Mouse (Mus musculus) hindbrain, embryonic 15.5 days (tissue): Measurements from ENCODE around the gene Gm49368. TPM values are rescaled to one million over a fixed set of nuclear protein-coding genes. Genes with fewer than 3 reads are reported as not detected.
"Not testable (repeated sequence)": the region's sequence is repeated elsewhere in the genome, so short reads cannot be mapped to it uniquely, and the experiment has no call there.

Experiments
- ATAC-seq: fragments of 200-750 bp; cut with Nextera tagmentation; 2 replicates; pipeline ENCODE4 v1.8.0; 2017; ENCODE audit warnings: low read depth, moderate number of reproducible peaks, moderate TSS enrichment; ENCODE audit not compliant: low FRiP score
- H3K27ac ChIP-seq: fragments of 300-500 bp; sonication (generic); replicated peaks from 2 replicates; pipeline ENCODE4 v1.5.1; 2015; ENCODE audit warnings: mild to moderate bottlenecking, inconsistent platforms
- H3K27me3 ChIP-seq: fragments of 300-500 bp; sonication (generic); 2 replicates; pipeline ENCODE4 v1.6.1; 2015; ENCODE audit warnings: control low read depth, inconsistent platforms
- H3K36me3 ChIP-seq: fragments of 300-500 bp; sonication (generic); 2 replicates; pipeline ENCODE4 v1.6.1; 2015; ENCODE audit warnings: control low read depth, inconsistent platforms
- H3K4me1 ChIP-seq: fragments of 300-500 bp; sonication (generic); replicated peaks from 2 replicates; pipeline ENCODE4 v1.6.1; 2015; ENCODE audit warnings: control low read depth, inconsistent platforms
- H3K4me2 ChIP-seq: fragments of 300-500 bp; sonication (generic); 2 replicates; pipeline ENCODE4 v1.6.1; 2015; ENCODE audit warnings: moderate library complexity, mild to moderate bottlenecking, inconsistent platforms
- H3K4me3 ChIP-seq: fragments of 300-500 bp; sonication (generic); 2 replicates; pipeline ENCODE4 v1.5.1; 2015; ENCODE audit warnings: mild to moderate bottlenecking, inconsistent platforms
- H3K9ac ChIP-seq: fragments of 300-500 bp; sonication (generic); 2 replicates; pipeline ENCODE4 v1.6.1; 2015; ENCODE audit warnings: inconsistent platforms
- H3K9me3 ChIP-seq: fragments of 300-500 bp; sonication (generic); 2 replicates; pipeline ENCODE4 v1.6.1; 2016; ENCODE audit warnings: control low read depth, inconsistent platforms
- WGBS: fragments of 180-500 bp; shearing (Covaris S2); methylation state at CpG from one replicate; pipeline ENCODE4 v1.1.7; 2015; 5-methylcytosine and 5-hydroxymethylcytosine counted together
- polyA plus RNA-seq: library from polyadenylated mRNA; unstranded; fragments of >200 nt; fragmentation: Nextera tagmentation; extraction: Ambion mirVana; gene quantifications from 2 replicates; pipeline ENCODE4 v1.2.1, GENCODE M21; 2015

Gene Gm49368
- not detected in 2 replicates for polyA plus RNA-seq

- no peaks in the 10 kb centered on the region for H3K27me3 ChIP-seq
- H3K9me3 ChIP-seq: no peaks in the 10 kb centered on the region
- WGBS: 86% methylated on average over 7 of the region's 7 CpGs
- no peaks in the 10 kb centered on the region for H3K36me3 ChIP-seq
- no peak within 1 kb of the TSS for H3K4me3 ChIP-seq
- H3K4me1 ChIP-seq: no peaks in the 10 kb centered on the region
- H3K4me2 ChIP-seq: no peak within 1 kb of the TSS
- no peak within 1 kb of the TSS for H3K27ac ChIP-seq
- no peak for ATAC-seq
- no peak within 1 kb of the TSS for H3K9ac ChIP-seq
These were observed at the start of gene Gm49368, which contains the start of gene Itgam for GRCm38 (mm10) chr7:128062456-128062855. Gm49368 (plus strand) TSS chr7:128062683. Itgam (plus strand) TSS chr7:128062640.

- WGBS: 92% methylated on average over 13 of the region's 13 CpGs
- ATAC-seq: no peak
- Histone ChIP-seq H3K9ac (no peak overlapping the region), H3K4me2 (no peak overlapping the region), H3K4me3 (no peak overlapping the region), H3K4me1 (no peaks in the 10 kb centered on the region), H3K27me3 (no peaks in the 10 kb centered on the region), H3K9me3 (no peaks in the 10 kb centered on the region), H3K27ac (no peak overlapping the region), H3K36me3 (no peaks in the 10 kb centered on the region)
These were observed 49.4 kb upstream of the Gm49368 start for GRCm38 (mm10) chr7:128013116-128013515.

- H3K4me3 ChIP-seq, H3K9me3 ChIP-seq, H3K27me3 ChIP-seq, ATAC-seq, H3K9ac ChIP-seq, H3K4me1 ChIP-seq, H3K4me2 ChIP-seq, H3K36me3 ChIP-seq, H3K27ac ChIP-seq: not testable (repeated sequence)
- 91% methylated on average over 5 of the region's 5 CpGs for WGBS
These were observed 46.3 kb upstream of the Gm49368 start for GRCm38 (mm10) chr7:128016134-128016533.

GRCm38 (mm10) chr7:128016650-128017049 is 45.8 kb upstream of the Gm49368 start:
- H3K27ac ChIP-seq: no peak overlapping the region
- WGBS: 91% methylated on average over 6 of the region's 6 CpGs
- ATAC-seq: no peak
- no peaks in the 10 kb centered on the region for H3K4me1 ChIP-seq
- no peak overlapping the region for H3K4me2 ChIP-seq
- no peak overlapping the region for H3K4me3 ChIP-seq
- H3K9ac ChIP-seq: no peak overlapping the region
- no peaks in the 10 kb centered on the region for H3K36me3 ChIP-seq
- H3K27me3 ChIP-seq: no peaks in the 10 kb centered on the region
- no peaks in the 10 kb centered on the region for H3K9me3 ChIP-seq

GRCm38 (mm10) chr7:128018275-128018674 is 44.2 kb upstream of the Gm49368 start:
- Histone ChIP-seq H3K27ac (no peak overlapping the region), H3K4me3 (no peak overlapping the region), H3K27me3 (no peaks in the 10 kb centered on the region), H3K4me1 (no peaks in the 10 kb centered on the region), H3K36me3 (no peaks in the 10 kb centered on the region), H3K9me3 (no peaks in the 10 kb centered on the region), H3K9ac (no peak overlapping the region), H3K4me2 (no peak overlapping the region)
- WGBS: 89% methylated on average over 3 of the region's 3 CpGs
- no peak for ATAC-seq

GRCm38 (mm10) chr7:128019187-128019586 is 43.3 kb upstream of the Gm49368 start:
- Histone ChIP-seq H3K4me1 (no peaks in the 10 kb centered on the region), H3K4me2 (no peak overlapping the region), H3K9ac (no peak overlapping the region), H3K4me3 (no peak overlapping the region), H3K9me3 (no peaks in the 10 kb centered on the region), H3K36me3 (no peaks in the 10 kb centered on the region), H3K27ac (no peak overlapping the region), H3K27me3 (no peaks in the 10 kb centered on the region)
- 80% methylated on average over 2 of the region's 2 CpGs for WGBS
- no peak for ATAC-seq

- WGBS: 63% methylated on average over 8 of the region's 8 CpGs
- Histone ChIP-seq H3K4me3 (no peak overlapping the region), H3K36me3 (no peaks in the 10 kb centered on the region), H3K4me2 (no peak overlapping the region), H3K9ac (no peak overlapping the region), H3K27ac (no peak overlapping the region), H3K4me1 (no peaks in the 10 kb centered on the region), H3K27me3 (no peaks in the 10 kb centered on the region), H3K9me3 (no peaks in the 10 kb centered on the region)
- no peak for ATAC-seq
These were observed 39.5 kb upstream of the Gm49368 start for GRCm38 (mm10) chr7:128022974-128023373.

- Histone ChIP-seq H3K27me3 (no peaks in the 10 kb centered on the region), H3K9me3 (no peaks in the 10 kb centered on the region), H3K27ac (no peak overlapping the region), H3K4me1 (no peaks in the 10 kb centered on the region), H3K36me3 (no peaks in the 10 kb centered on the region), H3K9ac (no peak overlapping the region), H3K4me3 (no peak overlapping the region), H3K4me2 (no peak overlapping the region)
- WGBS: 94% methylated on average over 4 of the region's 4 CpGs
- no peak for ATAC-seq
These were observed 38.9 kb upstream of the Gm49368 start for GRCm38 (mm10) chr7:128023565-128023964.

- H3K9me3 ChIP-seq: no peaks in the 10 kb centered on the region
- no peak overlapping the region for H3K27ac ChIP-seq
- 97% methylated on average over 9 of the region's 9 CpGs for whole genome bisulfite sequencing
- ATAC-seq: no peak
- H3K9ac ChIP-seq: no peak overlapping the region
- no peak overlapping the region for H3K4me2 ChIP-seq
- no peaks in the 10 kb centered on the region for H3K36me3 ChIP-seq
- no peak overlapping the region for H3K4me3 ChIP-seq
- no peaks in the 10 kb centered on the region for H3K27me3 ChIP-seq
- no peaks in the 10 kb centered on the region for H3K4me1 ChIP-seq
These were observed 38.1 kb upstream of the Gm49368 start for GRCm38 (mm10) chr7:128024364-128024763.

- Histone ChIP-seq H3K4me3 (no peak overlapping the region), H3K4me2 (no peak overlapping the region), H3K36me3 (no peaks in the 10 kb centered on the region), H3K4me1 (no peaks in the 10 kb centered on the region), H3K9me3 (no peaks in the 10 kb centered on the region), H3K27me3 (no peaks in the 10 kb centered on the region), H3K9ac (no peak overlapping the region), H3K27ac (no peak overlapping the region)
- 79% methylated on average over 4 of the region's 4 CpGs for WGBS
- ATAC-seq: no peak
These were observed 37.6 kb upstream of the Gm49368 start for GRCm38 (mm10) chr7:128024932-128025331.

GRCm38 (mm10) chr7:128025381-128025780 is 37.1 kb upstream of the Gm49368 start:
- Histone ChIP-seq H3K27me3 (no peaks in the 10 kb centered on the region), H3K27ac (no peak overlapping the region), H3K36me3 (no peaks in the 10 kb centered on the region), H3K4me1 (no peaks in the 10 kb centered on the region), H3K4me3 (no peak overlapping the region), H3K4me2 (no peak overlapping the region), H3K9ac (no peak overlapping the region), H3K9me3 (no peaks in the 10 kb centered on the region)
- 78% methylated on average over 4 of the region's 4 CpGs for WGBS
- no peak for ATAC-seq

- no peak overlapping the region for H3K9ac ChIP-seq
- 44% methylated on average over 9 of the region's 9 CpGs for WGBS
- peak; percentile 84; the same call in 1 of the 2 replicates for ATAC-seq
These were observed 31.0 kb upstream of the Gm49368 start for GRCm38 (mm10) chr7:128031403-128031976.

More at GRCm38 (mm10) chr7:128031403-128031976, 31.0 kb upstream of the Gm49368 start:
- Histone ChIP-seq H3K36me3 (no peaks in the 10 kb centered on the region), H3K4me3 (no peak overlapping the region), H3K4me2 (no peak overlapping the region), H3K27me3 (no peaks in the 10 kb centered on the region), H3K27ac (no peak overlapping the region), H3K4me1 (no peaks in the 10 kb centered on the region), H3K9me3 (no peaks in the 10 kb centered on the region)
